ENCODE assay signal across 9 mouse cellular contexts in genomic region chr16:35874416-35874815, GRCm38 (mm10). TPM values are rescaled to one million over a fixed set of nuclear protein-coding genes. Genes with fewer than 3 reads are reported as not detected.
DNase-seq lines count a peak whose midpoint lies in the region; ATAC-seq and TF ChIP-seq lines count a peak whose summit lies in the region.
"Had no signal": no experiment of that assay in that cellular context is flagged by ENCODE, and none has a peak within 500 bp of the region (broad histone marks: within the 10 kb centered on the region; RNA-seq: fewer than 3 reads in every experiment).

No protein-coding gene starts in this region.

- no peak overlapping the region for H3K4me2 ChIP-seq in kidney, embryonic 15.5 days
- H3K4me2 ChIP-seq: limb, embryonic 13.5 days had no signal

- no peaks in the 10 kb centered on the region for H3K36me3 ChIP-seq in kidney, embryonic 15.5 days
- H3K36me3 ChIP-seq in E14TG2a.4 (ENCODE audit: insufficient read depth, low read length), result no peaks in the 10 kb centered on the region
- H3K36me3 ChIP-seq in midbrain, embryonic 10.5 days, result no peaks in the 10 kb centered on the region
- H3K36me3 ChIP-seq: limb, embryonic 13.5 days had no signal

- H3K27me3 ChIP-seq in kidney, embryonic 15.5 days, result peaks cover 36% of the 10 kb centered on the region
- H3K27me3 ChIP-seq in E14TG2a.4 (ENCODE audit: insufficient read depth, low read length), result peaks cover 12% of the 10 kb centered on the region; the same call in 1 of the 2 replicates
- peaks cover 39% of the 10 kb centered on the region for H3K27me3 ChIP-seq in midbrain, embryonic 10.5 days (ENCODE audit: low read depth, poor library complexity, severe bottlenecking)

- no peaks in the 10 kb centered on the region for H3K9me3 ChIP-seq in kidney, embryonic 15.5 days (replicated peaks)
- H3K9me3 ChIP-seq in E14TG2a.4 (ENCODE audit: low read length), result no peaks in the 10 kb centered on the region
- H3K9me3 ChIP-seq in midbrain, embryonic 10.5 days (replicated peaks), result no peaks in the 10 kb centered on the region; the same call in 1 of the 2 replicates
- H3K9me3 ChIP-seq: limb, embryonic 13.5 days had no signal

- 34% methylated on average over 3 of the region's 3 CpGs for WGBS in kidney, embryonic 15.5 days
- WGBS in midbrain, embryonic 10.5 days, result 30% methylated on average over 3 of the region's 3 CpGs

- ATAC-seq in kidney, embryonic 15.5 days (replicated peaks; ENCODE audit: low FRiP score), result no peak

- no peak overlapping the region for H3K9ac ChIP-seq in kidney, embryonic 15.5 days
- H3K9ac ChIP-seq: limb, embryonic 13.5 days had no signal

- no peak overlapping the region for H3K4me3 ChIP-seq in kidney, embryonic 15.5 days (replicated peaks)
- no peak overlapping the region for H3K4me3 ChIP-seq in E14TG2a.4 (replicated peaks; ENCODE audit: low read length)
- no peak overlapping the region for H3K4me3 ChIP-seq in midbrain, embryonic 10.5 days
- H3K4me3 ChIP-seq: limb, embryonic 13.5 days had no signal

- no peak overlapping the region for H3K27ac ChIP-seq in kidney, embryonic 15.5 days
- H3K27ac ChIP-seq in midbrain, embryonic 10.5 days (replicated peaks), result no peak overlapping the region
- H3K27ac ChIP-seq: limb, embryonic 13.5 days had no signal

- H3K4me1 ChIP-seq in kidney, embryonic 15.5 days, result peaks cover 11% of the 10 kb centered on the region
- H3K4me1 ChIP-seq in E14TG2a.4 (replicated peaks; ENCODE audit: low read depth, low read length), result peaks cover 32% of the 10 kb centered on the region
- H3K4me1 ChIP-seq in midbrain, embryonic 10.5 days, result peaks cover 19% of the 10 kb centered on the region

- intact Hi-C loops in gastrocnemius, postnatal 14 days (cut with DNase I; ENCODE audit: low total_unique reads), result no loop called here

- DNase-seq in kidney, adult 11 months, result peak; percentile 44
- DNase-seq in adrenal gland, postnatal 4 days (ENCODE audit: low spot score in 2 of 2), result peak; percentile 28 to 43
- peak; percentile 53 for DNase-seq in gastrocnemius, postnatal 14 days
- peak; percentile 7 to 47 for DNase-seq in left cerebral cortex, adult 18-20 months (ENCODE audit: low spot score in 2 of 2)
- DNase-seq in natural killer cell, adult 2 months (ENCODE audit: low spot score in 2 of 2), result peak; percentile 57 to 74
- no peak for DNase-seq in midbrain, embryonic 10.5 days (ENCODE audit: low spot score)

- peak; percentile 78 for TF ChIP-seq CTCF in E14TG2a.4 (conservative IDR thresholded peaks at IDR 0.05; ENCODE audit: low read length)

RNA-seq across cellular contexts. Expression of gene Parp14, which starts 3.1 kb away (rescaled TPM):
- 1.1 and 1.2 TPM in 2 replicates for polyA plus RNA-seq in kidney, embryonic 15.5 days (2015; fragmentation: Nextera tagmentation; extraction: Ambion mirVana)
- 10 to 100 TPM; 10.8 to 11.1 TPM for total RNA-seq in adrenal gland, postnatal 4 days (2021)
- 1 to 10 TPM; 3.0 to 3.3 TPM for total RNA-seq in gastrocnemius, postnatal 14 days (2021)
- 1 to 10 TPM; 1.4 to 2.0 TPM for total RNA-seq in left cerebral cortex, adult 18-20 months (2021)
- 0.16 and 0.32 TPM in 2 replicates for polyA plus RNA-seq in midbrain, embryonic 10.5 days (2016; fragmentation: Nextera tagmentation; extraction: Ambion mirVana)
